Mouse (Mus musculus) heart, postnatal 0 days (tissue): ENCODE data around the gene Nkd1.

Source experiments
- CTCF ChIP-seq: IDR thresholded peaks from 2 replicates; pipeline ENCODE4 v1.5.1; 2016; ENCODE audit warnings: antibody characterized with exemption, control low read depth, low read depth
- EP300 ChIP-seq: IDR thresholded peaks from 2 replicates; pipeline ENCODE4 v1.6.1; 2016; ENCODE audit warnings: antibody characterized with exemption, low read depth

DNA sequence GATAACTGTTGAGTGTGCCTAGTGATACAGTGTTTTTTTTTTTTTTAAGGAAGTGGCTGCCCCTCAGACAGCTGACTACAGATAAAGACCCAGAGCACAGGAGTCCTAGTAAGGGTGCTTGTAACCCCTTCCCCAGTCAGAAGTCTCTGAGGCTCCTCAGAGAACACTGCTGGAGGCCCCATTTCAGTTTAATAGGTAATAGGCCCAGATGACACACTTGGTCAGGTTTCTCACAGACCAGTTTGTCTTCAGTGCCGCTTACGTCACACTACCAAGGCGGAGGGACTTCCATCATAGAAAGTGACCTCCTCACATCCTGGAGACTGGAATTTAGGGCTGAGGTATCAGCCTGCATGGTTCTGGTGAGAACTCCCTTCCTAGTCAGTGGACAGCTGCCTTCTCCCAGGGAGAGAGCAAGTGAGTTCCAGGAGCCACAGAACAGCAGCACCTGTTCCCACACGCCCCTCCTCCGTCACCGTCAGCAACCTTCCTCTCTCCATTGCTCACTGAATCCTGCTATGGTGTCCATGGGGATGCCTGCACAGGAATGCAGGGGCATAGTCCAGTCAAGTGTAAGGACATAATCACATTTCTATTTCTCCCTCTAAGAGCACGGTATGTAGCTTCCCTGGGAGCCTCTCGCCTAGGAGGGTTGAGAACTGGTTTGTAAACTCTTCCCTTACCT lies 67.2 kb downstream of the Nkd1 start:
- TF ChIP-seq CTCF: no peak
- no peak for TF ChIP-seq EP300
